Mouse (Mus musculus): ENCODE results near the gene Ezh1. TPM values are rescaled to one million over a fixed set of nuclear protein-coding genes. Genes with fewer than 3 reads are reported as not detected.
A peak's percentile ranks its signal among the peaks of the same experiment; 100 is the strongest.

Ezh1 gene
- polyA plus RNA-seq, 1 experiment from 2014 or later = 17.1 TPM

- H3K27ac ChIP-seq (ENCODE audit: low read length) = no peak overlapping the region
- H3K36me3 ChIP-seq (ENCODE audit: insufficient read depth, low read length) = no peaks in the 10 kb centered on the region; the same call in 1 of the 2 replicates
- H3K4me3 ChIP-seq (ENCODE audit: low read depth, low read length) = no peak overlapping the region
- H3K4me1 ChIP-seq (ENCODE audit: insufficient read depth, low read depth, low read length) = peaks cover 21% of the 10 kb centered on the region; the same call in 1 of the 2 replicates
- no peak for TF ChIP-seq CTCF (IDR thresholded peaks at IDR 0.05)
- no peak for TF ChIP-seq EP300 (IDR thresholded peaks at IDR 0.05)
- 8% methylated on average over 3 of the region's 3 CpGs for WGBS
- H3K9me3 ChIP-seq (ENCODE audit: low read length) = no peaks in the 10 kb centered on the region
- no peak for ATAC-seq
- no peak overlapping the region for H3K9ac ChIP-seq (replicated peaks; ENCODE audit: low read depth)
- peaks cover 11% of the 10 kb centered on the region; the same call in 1 of the 2 replicates for H3K27me3 ChIP-seq (replicated peaks; ENCODE audit: insufficient read depth, low read length)
- no peak overlapping the region for H3K4me2 ChIP-seq (replicated peaks; ENCODE audit: low read depth, low read length)
- no peak for DNase-seq (ENCODE audit: low spot score)
Observed at GRCm38 (mm10) chr11:101263989-101264280, 37.7 kb upstream of the Ezh1 start.

- H3K27me3 ChIP-seq (replicated peaks; ENCODE audit: insufficient read depth, low read length) = peaks cover 11% of the 10 kb centered on the region; the same call in 1 of the 2 replicates
- no peak overlapping the region for H3K9ac ChIP-seq (replicated peaks; ENCODE audit: low read depth)
- no peak overlapping the region for H3K4me3 ChIP-seq (ENCODE audit: low read depth, low read length)
Observed at GRCm38 (mm10) chr11:101263138-101263988, 37.1 kb upstream of the Ezh1 start.

GRCm38 (mm10) chr11:101262272-101262967, 36.2 kb upstream of the Ezh1 start:
- Histone ChIP-seq H3K4me2 (replicated peaks; ENCODE audit: low read depth, low read length) (peak overlapping the region; percentile 11; the same call in 1 of the 2 replicates), H3K4me3 (ENCODE audit: low read depth, low read length) (0 out of 2 replicates have a peak overlapping the region, but pooled peaks have one; percentile 10), H3K9me3 (ENCODE audit: low read length) (no peaks in the 10 kb centered on the region), H3K27ac (ENCODE audit: low read length) (no peak overlapping the region), H3K4me1 (ENCODE audit: insufficient read depth, low read depth, low read length) (peaks cover 21% of the 10 kb centered on the region; the same call in 1 of the 2 replicates), H3K27me3 (replicated peaks; ENCODE audit: insufficient read depth, low read length) (peaks cover 11% of the 10 kb centered on the region; the same call in 1 of the 2 replicates), H3K9ac (replicated peaks; ENCODE audit: low read depth) (no peak overlapping the region), H3K36me3 (ENCODE audit: insufficient read depth, low read length) (no peaks in the 10 kb centered on the region; the same call in 1 of the 2 replicates)
- 8% methylated on average over 23 of the region's 24 CpGs for WGBS
- DNase-seq (ENCODE audit: low spot score) = no peak
- ATAC-seq = no peak
- TF ChIP-seq EP300 (IDR thresholded peaks at IDR 0.05) = no peak
- peak; percentile 16; the same call in 1 of the 2 replicates for TF ChIP-seq CTCF (IDR thresholded peaks at IDR 0.05)

More at GRCm38 (mm10) chr11:101263138-101263988, 37.1 kb upstream of the Ezh1 start:
- Histone ChIP-seq H3K4me2 (replicated peaks; ENCODE audit: low read depth, low read length) (no peak overlapping the region), H3K27ac (ENCODE audit: low read length) (no peak overlapping the region), H3K36me3 (ENCODE audit: insufficient read depth, low read length) (no peaks in the 10 kb centered on the region; the same call in 1 of the 2 replicates), H3K9me3 (ENCODE audit: low read length) (no peaks in the 10 kb centered on the region), H3K4me1 (ENCODE audit: insufficient read depth, low read depth, low read length) (peaks cover 21% of the 10 kb centered on the region; the same call in 1 of the 2 replicates)
- no peak for DNase-seq (ENCODE audit: low spot score)
- ATAC-seq = no peak
- TF ChIP-seq CTCF (IDR thresholded peaks at IDR 0.05) (no peak), EP300 (IDR thresholded peaks at IDR 0.05) (no peak)
- 18% methylated on average over 32 of the region's 32 CpGs for WGBS

GRCm38 (mm10) chr11:101260826-101261380, 34.6 kb upstream of the Ezh1 start:
- no peaks in the 10 kb centered on the region; the same call in 1 of the 2 replicates for H3K36me3 ChIP-seq (ENCODE audit: insufficient read depth, low read length)
- peak overlapping the region; percentile 58 for H3K9ac ChIP-seq (replicated peaks; ENCODE audit: low read depth)
- peak overlapping the region; percentile 98 for H3K4me2 ChIP-seq (replicated peaks; ENCODE audit: low read depth, low read length)
- 0 out of 2 replicates have a peak overlapping the region, but pooled peaks have one; percentile 32 for H3K27ac ChIP-seq (ENCODE audit: low read length)
- H3K9me3 ChIP-seq (ENCODE audit: low read length) = no peaks in the 10 kb centered on the region
- no peak for TF ChIP-seq EP300 (IDR thresholded peaks at IDR 0.05)
- TF ChIP-seq CTCF (IDR thresholded peaks at IDR 0.05) = no peak
- no peak for DNase-seq (ENCODE audit: low spot score)
- peaks cover 11% of the 10 kb centered on the region; the same call in 1 of the 2 replicates for H3K27me3 ChIP-seq (replicated peaks; ENCODE audit: insufficient read depth, low read length)
- under 1% methylated on average over 30 of the region's 30 CpGs for WGBS
- H3K4me1 ChIP-seq (ENCODE audit: insufficient read depth, low read depth, low read length) = peaks cover 21% of the 10 kb centered on the region; the same call in 1 of the 2 replicates
- no peak for ATAC-seq
- peak overlapping the region; percentile 56 for H3K4me3 ChIP-seq (ENCODE audit: low read depth, low read length)

- Histone ChIP-seq H3K36me3 (ENCODE audit: insufficient read depth, low read length) (no peaks in the 10 kb centered on the region; the same call in 1 of the 2 replicates), H3K4me3 (ENCODE audit: low read depth, low read length) (peak within 1 kb of the TSS; percentile 56), H3K9ac (replicated peaks; ENCODE audit: low read depth) (peak within 1 kb of the TSS; percentile 58), H3K27me3 (replicated peaks; ENCODE audit: insufficient read depth, low read length) (peaks cover 10% of the 10 kb centered on the region; the same call in 1 of the 2 replicates), H3K9me3 (ENCODE audit: low read length) (no peaks in the 10 kb centered on the region), H3K4me2 (replicated peaks; ENCODE audit: low read depth, low read length) (peak within 1 kb of the TSS; percentile 98), H3K27ac (ENCODE audit: low read length) (0 out of 2 replicates have a peak within 1 kb of the TSS, but pooled peaks have one; percentile 32), H3K4me1 (ENCODE audit: insufficient read depth, low read depth, low read length) (peaks cover 18% of the 10 kb centered on the region; the same call in 1 of the 2 replicates)
- TF ChIP-seq CTCF (IDR thresholded peaks at IDR 0.05) (no peak), EP300 (IDR thresholded peaks at IDR 0.05) (no peak)
- DNase-seq (ENCODE audit: low spot score) (peak; percentile 72), ATAC-seq (peak; percentile 85)
- under 1% methylated on average over 40 of the region's 43 CpGs for WGBS
Observed at GRCm38 (mm10) chr11:101259948-101260825, 33.9 kb upstream of the Ezh1 start, which contains the start of gene Wnk4. Wnk4 (plus strand) TSS chr11:101260567.

Data from lung, postnatal 0 days (tissue).